Mouse (Mus musculus): ENCODE results near the gene Gm43064. TPM values are rescaled to one million over a fixed set of nuclear protein-coding genes. Genes with fewer than 3 reads are reported as not detected.
"Not testable (repeated sequence)": the region's sequence is repeated elsewhere in the genome, so short reads cannot be mapped to it uniquely, and the experiment has no call there.

The Gm43064 gene
- polyA plus RNA-seq, 1 experiment from 2014 or later = 0.18 TPM

GRCm38 (mm10) chr3:103834001-103834400 lies 24.6 kb downstream of the Gm43064 start:
- no peaks in the 10 kb centered on the region; the same call in 1 of the 2 replicates for H3K36me3 ChIP-seq (ENCODE audit: control insufficient read depth, insufficient read depth)
- H3K27me3 ChIP-seq (replicated peaks; ENCODE audit: control insufficient read depth, insufficient read depth, low read length) = no peaks in the 10 kb centered on the region
- no peak for TF ChIP-seq CTCF (IDR thresholded peaks at IDR 0.05; ENCODE audit: low read depth)
- H3K4me2 ChIP-seq (replicated peaks; ENCODE audit: low read depth) = peak overlapping the region; percentile 47
- no peak overlapping the region for H3K9ac ChIP-seq (ENCODE audit: low read depth, low read length)
- peak; percentile 75 for ATAC-seq
- no peaks in the 10 kb centered on the region for H3K9me3 ChIP-seq (ENCODE audit: control insufficient read depth)
- H3K4me3 ChIP-seq (ENCODE audit: low read depth, low read length) = no peak overlapping the region
- no peaks in the 10 kb centered on the region for H3K4me1 ChIP-seq (replicated peaks; ENCODE audit: control insufficient read depth, insufficient read depth, low read length)
- H3K27ac ChIP-seq (ENCODE audit: low read depth, low read length) = no peak overlapping the region
- 35% methylated on average over 2 of the region's 2 CpGs for WGBS

GRCm38 (mm10) chr3:103835272-103835950 lies 26.0 kb downstream of the Gm43064 start:
- Histone ChIP-seq H3K9ac (ENCODE audit: low read depth, low read length) (no peak overlapping the region), H3K4me2 (replicated peaks; ENCODE audit: low read depth) (no peak overlapping the region), H3K4me3 (ENCODE audit: low read depth, low read length) (no peak overlapping the region), H3K27me3 (replicated peaks; ENCODE audit: control insufficient read depth, insufficient read depth, low read length) (no peaks in the 10 kb centered on the region), H3K4me1 (replicated peaks; ENCODE audit: control insufficient read depth, insufficient read depth, low read length) (no peaks in the 10 kb centered on the region), H3K27ac (ENCODE audit: low read depth, low read length) (no peak overlapping the region), H3K9me3 (ENCODE audit: control insufficient read depth) (no peaks in the 10 kb centered on the region), H3K36me3 (ENCODE audit: control insufficient read depth, insufficient read depth) (no peaks in the 10 kb centered on the region; the same call in 1 of the 2 replicates)
- no peak for ATAC-seq
- WGBS = 61% methylated on average over 6 of the region's 6 CpGs
- TF ChIP-seq CTCF (IDR thresholded peaks at IDR 0.05; ENCODE audit: low read depth) = no peak

GRCm38 (mm10) chr3:103835951-103836310 lies 26.6 kb downstream of the Gm43064 start:
- 68% methylated on average over 10 of the region's 10 CpGs for WGBS
- no peak for ATAC-seq
- no peaks in the 10 kb centered on the region for H3K4me1 ChIP-seq (replicated peaks; ENCODE audit: control insufficient read depth, insufficient read depth, low read length)
- no peak overlapping the region for H3K27ac ChIP-seq (ENCODE audit: low read depth, low read length)
- no peak overlapping the region for H3K4me2 ChIP-seq (replicated peaks; ENCODE audit: low read depth)
- no peaks in the 10 kb centered on the region; the same call in 1 of the 2 replicates for H3K36me3 ChIP-seq (ENCODE audit: control insufficient read depth, insufficient read depth)
- no peak for TF ChIP-seq CTCF (IDR thresholded peaks at IDR 0.05; ENCODE audit: low read depth)
- no peaks in the 10 kb centered on the region for H3K27me3 ChIP-seq (replicated peaks; ENCODE audit: control insufficient read depth, insufficient read depth, low read length)
- no peaks in the 10 kb centered on the region for H3K9me3 ChIP-seq (ENCODE audit: control insufficient read depth)
- no peak overlapping the region for H3K9ac ChIP-seq (ENCODE audit: low read depth, low read length)
- no peak overlapping the region for H3K4me3 ChIP-seq (ENCODE audit: low read depth, low read length)

- H3K36me3 ChIP-seq (ENCODE audit: control insufficient read depth, insufficient read depth) = no peaks in the 10 kb centered on the region; the same call in 1 of the 2 replicates
- WGBS = 88% methylated on average over 5 of the region's 5 CpGs
- no peak for ATAC-seq
- H3K4me3 ChIP-seq (ENCODE audit: low read depth, low read length) = no peak overlapping the region
- H3K27ac ChIP-seq (ENCODE audit: low read depth, low read length) = no peak overlapping the region
- no peaks in the 10 kb centered on the region for H3K4me1 ChIP-seq (replicated peaks; ENCODE audit: control insufficient read depth, insufficient read depth, low read length)
- no peak for TF ChIP-seq CTCF (IDR thresholded peaks at IDR 0.05; ENCODE audit: low read depth)
- no peak overlapping the region for H3K4me2 ChIP-seq (replicated peaks; ENCODE audit: low read depth)
- H3K9me3 ChIP-seq (ENCODE audit: control insufficient read depth) = no peaks in the 10 kb centered on the region
- H3K9ac ChIP-seq (ENCODE audit: low read depth, low read length) = no peak overlapping the region
- no peaks in the 10 kb centered on the region for H3K27me3 ChIP-seq (replicated peaks; ENCODE audit: control insufficient read depth, insufficient read depth, low read length)
Observed at GRCm38 (mm10) chr3:103836453-103836852, 27.1 kb downstream of the Gm43064 start.

GRCm38 (mm10) chr3:103839711-103840110 lies 30.3 kb downstream of the Gm43064 start:
- Histone ChIP-seq H3K4me1 (replicated peaks; ENCODE audit: control insufficient read depth, insufficient read depth, low read length) (no peaks in the 10 kb centered on the region), H3K27me3 (replicated peaks; ENCODE audit: control insufficient read depth, insufficient read depth, low read length) (no peaks in the 10 kb centered on the region), H3K4me2 (replicated peaks; ENCODE audit: low read depth) (no peak overlapping the region), H3K36me3 (ENCODE audit: control insufficient read depth, insufficient read depth) (no peaks in the 10 kb centered on the region; the same call in 1 of the 2 replicates), H3K9ac (ENCODE audit: low read depth, low read length) (no peak overlapping the region), H3K4me3 (ENCODE audit: low read depth, low read length) (no peak overlapping the region), H3K27ac (ENCODE audit: low read depth, low read length) (no peak overlapping the region), H3K9me3 (ENCODE audit: control insufficient read depth) (no peaks in the 10 kb centered on the region)
- no peak for TF ChIP-seq CTCF (IDR thresholded peaks at IDR 0.05; ENCODE audit: low read depth)
- no peak for ATAC-seq
- 92% methylated on average over 6 of the region's 6 CpGs for WGBS

GRCm38 (mm10) chr3:103840195-103840594 lies 30.8 kb downstream of the Gm43064 start:
- H3K4me2 ChIP-seq (replicated peaks; ENCODE audit: low read depth); H3K9ac ChIP-seq (ENCODE audit: low read depth, low read length); H3K27me3 ChIP-seq (replicated peaks; ENCODE audit: control insufficient read depth, insufficient read depth, low read length); H3K36me3 ChIP-seq (ENCODE audit: control insufficient read depth, insufficient read depth); H3K4me3 ChIP-seq (ENCODE audit: low read depth, low read length); H3K9me3 ChIP-seq (ENCODE audit: control insufficient read depth); ATAC-seq; H3K27ac ChIP-seq (ENCODE audit: low read depth, low read length); H3K4me1 ChIP-seq (replicated peaks; ENCODE audit: control insufficient read depth, insufficient read depth, low read length): not testable (repeated sequence)
- WGBS = 80% methylated on average over 3 of the region's 3 CpGs

- H3K27ac ChIP-seq (ENCODE audit: low read depth, low read length); H3K4me2 ChIP-seq (replicated peaks; ENCODE audit: low read depth); H3K9me3 ChIP-seq (ENCODE audit: control insufficient read depth); H3K27me3 ChIP-seq (replicated peaks; ENCODE audit: control insufficient read depth, insufficient read depth, low read length); H3K4me1 ChIP-seq (replicated peaks; ENCODE audit: control insufficient read depth, insufficient read depth, low read length); H3K9ac ChIP-seq (ENCODE audit: low read depth, low read length); ATAC-seq; H3K4me3 ChIP-seq (ENCODE audit: low read depth, low read length); H3K36me3 ChIP-seq (ENCODE audit: control insufficient read depth, insufficient read depth): not testable (repeated sequence)
- WGBS = 97% methylated on average over 7 of the region's 7 CpGs
Observed at GRCm38 (mm10) chr3:103840946-103841345, 31.6 kb downstream of the Gm43064 start.
